Mouse (Mus musculus): ENCODE measurements around the gene Tesc. TPM values are rescaled to one million over a fixed set of nuclear protein-coding genes. Genes with fewer than 3 reads are reported as not detected.
A peak's percentile ranks its signal among the peaks of the same experiment; 100 is the strongest.

Gene Tesc
- polyA plus RNA-seq, 1 experiment from 2014 or later: 4.0 TPM

DNA sequence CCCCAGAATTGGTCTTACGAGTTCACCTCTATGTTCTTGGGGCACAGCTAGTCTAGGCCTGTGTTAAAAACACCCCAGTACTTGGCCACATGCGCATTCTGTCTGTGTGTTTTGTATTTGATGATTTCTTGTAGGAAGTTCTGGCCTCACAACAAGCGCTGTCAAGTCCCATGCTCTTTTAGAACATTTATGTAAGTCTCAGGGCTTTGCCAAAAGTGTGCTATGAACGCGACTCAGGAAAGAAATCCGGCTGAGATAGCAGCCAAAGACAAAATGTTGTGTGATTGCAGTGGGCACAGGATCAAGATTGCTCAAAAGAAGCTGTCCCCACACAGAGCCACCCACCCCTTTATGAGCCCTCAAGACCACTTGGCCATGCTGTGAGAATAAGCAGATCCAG, 34.0 kb upstream of the Tesc start:
- H3K27ac ChIP-seq (ENCODE audit: low read length): no peak overlapping the region
- H3K4me1 ChIP-seq (ENCODE audit: control insufficient read depth, insufficient read depth, low read length): peaks cover 18% of the 10 kb centered on the region
- no peak overlapping the region for H3K9ac ChIP-seq (ENCODE audit: low read depth, low read length)
- no peak overlapping the region for H3K4me2 ChIP-seq (ENCODE audit: low read depth, low read length)
- no peak overlapping the region for H3K4me3 ChIP-seq (ENCODE audit: low read length)
- no peak for ATAC-seq
- 93% methylated on average over 6 of the region's 6 CpGs for WGBS
- H3K9me3 ChIP-seq (ENCODE audit: control insufficient read depth, low read length): no peaks in the 10 kb centered on the region
- peaks cover 35% of the 10 kb centered on the region for H3K36me3 ChIP-seq (ENCODE audit: control insufficient read depth, insufficient read depth, low read length)
- no peaks in the 10 kb centered on the region for H3K27me3 ChIP-seq (replicated peaks; ENCODE audit: control insufficient read depth, insufficient read depth, low read length)

- no peaks in the 10 kb centered on the region for H3K27me3 ChIP-seq (replicated peaks; ENCODE audit: control insufficient read depth, insufficient read depth, low read length)
- ATAC-seq: no peak
- peaks cover 35% of the 10 kb centered on the region; the same call in 1 of the 2 replicates for H3K36me3 ChIP-seq (ENCODE audit: control insufficient read depth, insufficient read depth, low read length)
Measured at GRCm38 (mm10) chr5:117995372-117995901, 32.1 kb upstream of the Tesc start.

GRCm38 (mm10) chr5:117995911-117996310, 31.6 kb upstream of the Tesc start:
- ATAC-seq: no peak
- Histone ChIP-seq H3K4me3 (ENCODE audit: low read length) (no peak overlapping the region), H3K4me2 (ENCODE audit: low read depth, low read length) (no peak overlapping the region), H3K4me1 (ENCODE audit: control insufficient read depth, insufficient read depth, low read length) (peaks cover 18% of the 10 kb centered on the region), H3K9me3 (ENCODE audit: control insufficient read depth, low read length) (no peaks in the 10 kb centered on the region), H3K27me3 (replicated peaks; ENCODE audit: control insufficient read depth, insufficient read depth, low read length) (no peaks in the 10 kb centered on the region), H3K36me3 (ENCODE audit: control insufficient read depth, insufficient read depth, low read length) (peaks cover 35% of the 10 kb centered on the region), H3K9ac (ENCODE audit: low read depth, low read length) (no peak overlapping the region), H3K27ac (ENCODE audit: low read length) (no peak overlapping the region)
- WGBS: 86% methylated on average over 6 of the region's 6 CpGs

More at GRCm38 (mm10) chr5:117995372-117995901, 32.1 kb upstream of the Tesc start:
- Histone ChIP-seq H3K9ac (ENCODE audit: low read depth, low read length) (no peak overlapping the region), H3K9me3 (ENCODE audit: control insufficient read depth, low read length) (no peaks in the 10 kb centered on the region), H3K4me2 (ENCODE audit: low read depth, low read length) (no peak overlapping the region), H3K4me3 (ENCODE audit: low read length) (no peak overlapping the region), H3K27ac (ENCODE audit: low read length) (no peak overlapping the region), H3K4me1 (ENCODE audit: control insufficient read depth, insufficient read depth, low read length) (peaks cover 18% of the 10 kb centered on the region)
- WGBS: 80% methylated on average over 8 of the region's 8 CpGs

GRCm38 (mm10) chr5:117996581-117996980, 31.0 kb upstream of the Tesc start:
- Histone ChIP-seq H3K4me3 (ENCODE audit: low read length) (no peak overlapping the region), H3K4me1 (ENCODE audit: control insufficient read depth, insufficient read depth, low read length) (peaks cover 18% of the 10 kb centered on the region), H3K27ac (ENCODE audit: low read length) (no peak overlapping the region), H3K9me3 (ENCODE audit: control insufficient read depth, low read length) (no peaks in the 10 kb centered on the region), H3K27me3 (replicated peaks; ENCODE audit: control insufficient read depth, insufficient read depth, low read length) (no peaks in the 10 kb centered on the region), H3K36me3 (ENCODE audit: control insufficient read depth, insufficient read depth, low read length) (peaks cover 40% of the 10 kb centered on the region), H3K9ac (ENCODE audit: low read depth, low read length) (no peak overlapping the region), H3K4me2 (ENCODE audit: low read depth, low read length) (no peak overlapping the region)
- ATAC-seq: no peak
- WGBS: 62% methylated on average over 6 of the region's 6 CpGs

GRCm38 (mm10) chr5:117997434-117997970, 30.0 kb upstream of the Tesc start:
- no peaks in the 10 kb centered on the region for H3K27me3 ChIP-seq (replicated peaks; ENCODE audit: control insufficient read depth, insufficient read depth, low read length)
- H3K4me1 ChIP-seq (ENCODE audit: control insufficient read depth, insufficient read depth, low read length): peaks cover 18% of the 10 kb centered on the region
- H3K4me3 ChIP-seq (ENCODE audit: low read length): no peak overlapping the region
- H3K9me3 ChIP-seq (ENCODE audit: control insufficient read depth, low read length): no peaks in the 10 kb centered on the region
- peak overlapping the region; percentile 37; the same call in 1 of the 2 replicates for H3K27ac ChIP-seq (ENCODE audit: low read length)
- 0 out of 2 replicates have a peak overlapping the region, but pooled peaks have one; percentile 19 for H3K9ac ChIP-seq (ENCODE audit: low read depth, low read length)
- ATAC-seq: peak; percentile 75
- H3K36me3 ChIP-seq (ENCODE audit: control insufficient read depth, insufficient read depth, low read length): peaks cover 43% of the 10 kb centered on the region
- WGBS: 47% methylated on average over 10 of the region's 10 CpGs
- H3K4me2 ChIP-seq (ENCODE audit: low read depth, low read length): no peak overlapping the region

GRCm38 (mm10) chr5:117999061-117999460, 28.5 kb upstream of the Tesc start:
- Histone ChIP-seq H3K4me3 (ENCODE audit: low read length) (no peak overlapping the region), H3K27ac (ENCODE audit: low read length) (no peak overlapping the region), H3K4me1 (ENCODE audit: control insufficient read depth, insufficient read depth, low read length) (peaks cover 18% of the 10 kb centered on the region), H3K4me2 (ENCODE audit: low read depth, low read length) (no peak overlapping the region), H3K27me3 (replicated peaks; ENCODE audit: control insufficient read depth, insufficient read depth, low read length) (no peaks in the 10 kb centered on the region), H3K36me3 (ENCODE audit: control insufficient read depth, insufficient read depth, low read length) (peaks cover 49% of the 10 kb centered on the region), H3K9ac (ENCODE audit: low read depth, low read length) (no peak overlapping the region), H3K9me3 (ENCODE audit: control insufficient read depth, low read length) (no peaks in the 10 kb centered on the region)
- no peak for ATAC-seq
- 77% methylated on average over 7 of the region's 7 CpGs for WGBS

- Histone ChIP-seq H3K4me3 (ENCODE audit: low read length) (no peak overlapping the region), H3K27me3 (replicated peaks; ENCODE audit: control insufficient read depth, insufficient read depth, low read length) (no peaks in the 10 kb centered on the region), H3K4me1 (ENCODE audit: control insufficient read depth, insufficient read depth, low read length) (peaks cover 18% of the 10 kb centered on the region), H3K27ac (ENCODE audit: low read length) (no peak overlapping the region), H3K9me3 (ENCODE audit: control insufficient read depth, low read length) (no peaks in the 10 kb centered on the region), H3K9ac (ENCODE audit: low read depth, low read length) (no peak overlapping the region), H3K4me2 (ENCODE audit: low read depth, low read length) (no peak overlapping the region), H3K36me3 (ENCODE audit: control insufficient read depth, insufficient read depth, low read length) (peaks cover 44% of the 10 kb centered on the region)
- ATAC-seq: no peak
- 83% methylated on average over 11 of the region's 11 CpGs for WGBS
Measured at GRCm38 (mm10) chr5:117999584-117999983, 28.0 kb upstream of the Tesc start.

DNA sequence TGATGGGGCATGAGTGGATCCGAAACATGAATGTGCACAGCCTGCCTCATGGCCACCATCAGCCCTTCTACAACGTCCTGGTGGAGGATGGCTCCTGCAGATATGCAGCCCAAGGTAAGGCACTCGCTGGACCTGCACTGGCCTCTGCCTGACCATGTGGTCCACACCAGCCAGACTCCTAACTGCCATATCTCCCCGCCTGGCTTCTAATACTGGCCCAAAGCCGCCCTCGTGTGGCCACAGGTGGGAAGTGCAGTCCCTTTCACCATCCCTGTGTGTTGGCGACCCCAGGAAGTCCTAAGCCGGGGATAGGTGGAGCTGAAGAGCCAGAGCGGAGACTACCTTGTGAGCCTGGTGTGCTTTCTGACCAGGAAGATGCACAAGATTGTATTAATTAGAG, 25.5 kb upstream of the Tesc start:
- no peaks in the 10 kb centered on the region for H3K9me3 ChIP-seq (ENCODE audit: control insufficient read depth, low read length)
- no peak overlapping the region for H3K4me3 ChIP-seq (ENCODE audit: low read length)
- H3K27ac ChIP-seq (ENCODE audit: low read length): no peak overlapping the region
- ATAC-seq: peak; percentile 9; the same call in 1 of the 2 replicates
- no peak overlapping the region for H3K4me2 ChIP-seq (ENCODE audit: low read depth, low read length)
- no peaks in the 10 kb centered on the region for H3K27me3 ChIP-seq (replicated peaks; ENCODE audit: control insufficient read depth, insufficient read depth, low read length)
- H3K9ac ChIP-seq (ENCODE audit: low read depth, low read length): no peak overlapping the region
- H3K4me1 ChIP-seq (ENCODE audit: control insufficient read depth, insufficient read depth, low read length): peaks cover 12% of the 10 kb centered on the region
- 34% methylated on average over 9 of the region's 9 CpGs for WGBS
- peaks cover 41% of the 10 kb centered on the region for H3K36me3 ChIP-seq (ENCODE audit: control insufficient read depth, insufficient read depth, low read length)

DNA sequence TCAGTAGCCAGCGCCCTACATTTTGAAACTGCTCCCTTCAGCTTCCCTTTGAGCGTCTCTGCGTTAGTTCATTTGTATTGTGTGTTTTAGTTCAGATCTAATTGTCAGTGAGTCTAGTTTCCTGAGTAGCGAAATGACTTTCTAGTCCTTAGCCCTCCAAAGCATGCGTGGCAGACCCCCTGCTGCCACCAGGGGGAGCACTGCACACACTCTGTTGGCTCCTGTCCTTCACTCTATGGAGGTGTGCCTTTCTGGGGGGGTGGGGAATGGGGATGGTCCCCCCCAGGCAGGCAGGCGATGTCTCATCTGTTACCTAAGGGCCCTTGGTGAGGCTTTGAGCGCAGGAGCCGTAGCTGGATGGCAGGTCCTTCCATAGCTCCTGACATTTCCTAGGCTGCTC, 22.9 kb upstream of the Tesc start:
- peaks cover 38% of the 10 kb centered on the region for H3K36me3 ChIP-seq (ENCODE audit: control insufficient read depth, insufficient read depth, low read length)
- WGBS: 81% methylated on average over 8 of the region's 8 CpGs

DNA sequence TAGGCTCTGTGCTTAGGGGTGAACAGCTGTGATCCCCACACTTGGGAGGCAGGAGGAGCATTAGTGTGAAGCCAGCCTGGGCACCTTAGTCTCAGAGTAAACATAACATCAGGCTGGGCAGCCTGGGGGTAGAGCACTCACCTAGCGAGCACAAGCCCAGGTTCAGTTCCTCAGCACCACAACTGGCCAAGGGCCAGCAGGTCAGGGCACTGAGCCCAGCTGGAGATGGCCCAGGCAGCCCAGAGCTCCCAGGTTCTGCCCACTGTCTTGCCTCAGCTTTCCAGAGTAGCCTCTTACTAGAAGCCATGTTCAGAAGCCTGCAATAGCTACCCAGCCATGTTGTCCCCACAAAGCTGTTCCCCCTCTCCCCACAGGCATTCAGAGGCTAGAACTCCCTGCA, 21.8 kb upstream of the Tesc start:
- Histone ChIP-seq H3K27me3 (replicated peaks; ENCODE audit: control insufficient read depth, insufficient read depth, low read length) (no peaks in the 10 kb centered on the region), H3K36me3 (ENCODE audit: control insufficient read depth, insufficient read depth, low read length) (peaks cover 32% of the 10 kb centered on the region)

More for the DNA sequence above, 22.9 kb upstream of the Tesc start:
- Histone ChIP-seq H3K4me1 (ENCODE audit: control insufficient read depth, insufficient read depth, low read length) (no peaks in the 10 kb centered on the region), H3K4me3 (ENCODE audit: low read length) (no peak overlapping the region), H3K9me3 (ENCODE audit: control insufficient read depth, low read length) (no peaks in the 10 kb centered on the region), H3K9ac (ENCODE audit: low read depth, low read length) (no peak overlapping the region), H3K27me3 (replicated peaks; ENCODE audit: control insufficient read depth, insufficient read depth, low read length) (no peaks in the 10 kb centered on the region), H3K4me2 (ENCODE audit: low read depth, low read length) (no peak overlapping the region), H3K27ac (ENCODE audit: low read length) (no peak overlapping the region)
- no peak for ATAC-seq

More for the DNA sequence above, 21.8 kb upstream of the Tesc start:
- Histone ChIP-seq H3K9ac (ENCODE audit: low read depth, low read length) (no peak overlapping the region), H3K27ac (ENCODE audit: low read length) (no peak overlapping the region), H3K4me1 (ENCODE audit: control insufficient read depth, insufficient read depth, low read length) (no peaks in the 10 kb centered on the region), H3K4me3 (ENCODE audit: low read length) (no peak overlapping the region), H3K9me3 (ENCODE audit: control insufficient read depth, low read length) (no peaks in the 10 kb centered on the region), H3K4me2 (ENCODE audit: low read depth, low read length) (no peak overlapping the region)
- ATAC-seq: no peak
- 73% methylated on average over 1 of the region's 1 CpGs for WGBS

All from intestine, embryonic 16.5 days (tissue).